Mouse (Mus musculus) spleen, postnatal 36 days (tissue): ENCODE results near the gene Usp21.
A peak's percentile ranks its signal among the peaks of the same experiment; 100 is the strongest.

Source experiments
- DNase-seq, 2 experiments: peaks; one replicate each; pipeline ENCODE4 v3.0.0; 2022; ENCODE audit warnings: low spot score in 2 of 2, mixed read lengths in 1 of 2

The Usp21 gene

GRCm38 (mm10) chr1:171284491-171284890 lies 3.3 kb downstream of the Usp21 start:
- no peak for DNase-seq

- DNase-seq = peak in 1 of 2 experiments; percentile 1
Observed at GRCm38 (mm10) chr1:171283188-171284160, 4.3 kb downstream of the Usp21 start.

- no peak for DNase-seq
Observed at GRCm38 (mm10) chr1:171282086-171282805, 5.5 kb downstream of the Usp21 start.

GRCm38 (mm10) chr1:171281528-171281923 lies 6.3 kb downstream of the Usp21 start:
- DNase-seq = peak; percentile 64 to 82

GRCm38 (mm10) chr1:171280916-171281527 lies 6.8 kb downstream of the Usp21 start, which contains the start of gene Ppox:
Gene Ppox, minus strand, starts transcription at chr1:171281186.
- peak; percentile 93 to 96 for DNase-seq

- DNase-seq = no peak
Observed at GRCm38 (mm10) chr1:171280250-171280915, 7.4 kb downstream of the Usp21 start.

- DNase-seq = no peak
Observed at GRCm38 (mm10) chr1:171279721-171280120, 8.1 kb downstream of the Usp21 start.

- no peak for DNase-seq
Observed at GRCm38 (mm10) chr1:171279012-171279705, 8.6 kb downstream of the Usp21 start.

GRCm38 (mm10) chr1:171278436-171278835 lies 9.4 kb downstream of the Usp21 start:
- no peak for DNase-seq

GRCm38 (mm10) chr1:171277736-171278135 lies 10.1 kb downstream of the Usp21 start:
- no peak for DNase-seq

- no peak for DNase-seq
Observed at GRCm38 (mm10) chr1:171276110-171276748, 11.6 kb downstream of the Usp21 start.

- no peak for DNase-seq
Observed at GRCm38 (mm10) chr1:171275144-171275734, 12.6 kb downstream of the Usp21 start.

- DNase-seq = no peak
Observed at GRCm38 (mm10) chr1:171274171-171274570, 13.6 kb downstream of the Usp21 start.

- DNase-seq = no peak
Observed at GRCm38 (mm10) chr1:171272086-171272485, 15.7 kb downstream of the Usp21 start.

- no peak for DNase-seq
Observed at GRCm38 (mm10) chr1:171271622-171272021, 16.2 kb downstream of the Usp21 start.

GRCm38 (mm10) chr1:171271196-171271595 lies 16.6 kb downstream of the Usp21 start:
- DNase-seq = no peak

- DNase-seq = peak in 1 of 2 experiments; percentile 60
Observed at GRCm38 (mm10) chr1:171270573-171270900, 17.3 kb downstream of the Usp21 start.

GRCm38 (mm10) chr1:171269848-171270572 lies 17.8 kb downstream of the Usp21 start, which contains the start of gene B4galt3:
Gene B4galt3, plus strand, starts transcription at chr1:171270328.
- peak; percentile 96 for DNase-seq

- no peak for DNase-seq
Observed at GRCm38 (mm10) chr1:171268341-171268740, 19.4 kb downstream of the Usp21 start.
